Mouse (Mus musculus): ENCODE data around the gene Rdh12. TPM values are rescaled to one million over a fixed set of nuclear protein-coding genes. Genes with fewer than 3 reads are reported as not detected.
"Not testable (repeated sequence)": the region's sequence is repeated elsewhere in the genome, so short reads cannot be mapped to it uniquely, and the experiment has no call there.

Gene Rdh12
- polyA plus RNA-seq, 1 experiment: 7.0 TPM

DNA sequence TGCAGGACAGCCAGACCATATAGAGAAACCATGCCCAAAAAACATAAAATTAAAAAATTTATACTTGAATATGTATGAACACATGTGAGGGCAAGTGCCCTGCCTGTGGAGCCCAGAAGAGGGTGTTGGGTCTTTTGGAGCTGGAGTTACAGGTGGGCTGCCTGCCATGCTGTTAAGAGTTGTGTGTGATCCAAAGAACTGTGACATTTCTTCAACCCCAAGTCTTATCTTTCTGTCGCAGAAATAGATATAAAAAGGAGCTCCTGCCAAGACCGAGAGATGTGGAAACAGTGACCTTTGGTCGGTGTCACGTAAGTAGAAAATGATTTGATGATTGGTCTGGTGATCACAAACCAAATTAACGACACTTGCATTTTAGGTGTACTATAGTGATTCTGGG is 35.0 kb upstream of the Rdh12 start:
- H3K27me3 ChIP-seq (ENCODE audit: control insufficient read depth, insufficient read depth, low read length): no peaks in the 10 kb centered on the region
- no peak overlapping the region for H3K4me3 ChIP-seq (ENCODE audit: extremely low read depth, insufficient read depth, insufficient read length)
- peaks cover 3% of the 10 kb centered on the region for H3K4me1 ChIP-seq (ENCODE audit: control insufficient read depth, insufficient read depth, insufficient read length)
- H3K36me3 ChIP-seq (ENCODE audit: control insufficient read depth, insufficient read depth, low read length): peaks cover 10% of the 10 kb centered on the region
- WGBS: 86% methylated on average over 5 of the region's 5 CpGs
- no peak for DNase-seq (ENCODE audit: low read depth in 1 of 2, low spot score in 2 of 2)
- no peak overlapping the region for H3K27ac ChIP-seq (ENCODE audit: insufficient read depth, low read length)
- no peak for TF ChIP-seq CTCF (IDR thresholded peaks at IDR 0.05; ENCODE audit: extremely low read depth, insufficient read depth, insufficient read length, insufficient replicate concordance)

DNA sequence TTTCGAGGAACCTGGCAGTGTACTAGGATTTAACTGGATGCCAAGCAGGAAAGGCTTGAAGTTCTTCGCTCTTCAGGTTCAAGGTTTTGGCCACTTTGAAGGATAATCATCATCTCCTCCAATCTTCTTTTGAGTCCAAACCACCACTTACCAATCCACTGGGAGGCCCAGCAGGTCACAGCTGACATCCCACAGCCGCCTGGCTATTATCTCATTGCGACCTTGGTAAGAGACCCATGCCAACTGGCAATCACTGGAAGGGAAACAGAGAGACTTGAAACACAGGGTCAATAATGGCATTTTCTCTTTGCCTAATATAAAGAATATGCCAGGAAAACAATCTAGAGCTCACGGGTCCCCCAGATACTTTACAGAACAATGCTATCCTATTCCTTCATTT is 32.7 kb upstream of the Rdh12 start:
- H3K27ac ChIP-seq (ENCODE audit: insufficient read depth, low read length): no peak overlapping the region
- TF ChIP-seq POLR2A (IDR thresholded peaks at IDR 0.05; ENCODE audit: low read depth, low read length) (no peak), CTCF (IDR thresholded peaks at IDR 0.05; ENCODE audit: extremely low read depth, insufficient read depth, insufficient read length, insufficient replicate concordance) (no peak)
- H3K4me1 ChIP-seq (ENCODE audit: control insufficient read depth, insufficient read depth, insufficient read length): peaks cover 3% of the 10 kb centered on the region; the same call in 1 of the 2 replicates
- no peak overlapping the region for H3K4me3 ChIP-seq (ENCODE audit: extremely low read depth, insufficient read depth, insufficient read length)
- no peak for DNase-seq (ENCODE audit: low read depth in 1 of 2, low spot score in 2 of 2)
- H3K27me3 ChIP-seq (ENCODE audit: control insufficient read depth, insufficient read depth, low read length): no peaks in the 10 kb centered on the region
- peaks cover 9% of the 10 kb centered on the region for H3K36me3 ChIP-seq (ENCODE audit: control insufficient read depth, insufficient read depth, low read length)
- WGBS: 96% methylated on average over 5 of the region's 5 CpGs

DNA sequence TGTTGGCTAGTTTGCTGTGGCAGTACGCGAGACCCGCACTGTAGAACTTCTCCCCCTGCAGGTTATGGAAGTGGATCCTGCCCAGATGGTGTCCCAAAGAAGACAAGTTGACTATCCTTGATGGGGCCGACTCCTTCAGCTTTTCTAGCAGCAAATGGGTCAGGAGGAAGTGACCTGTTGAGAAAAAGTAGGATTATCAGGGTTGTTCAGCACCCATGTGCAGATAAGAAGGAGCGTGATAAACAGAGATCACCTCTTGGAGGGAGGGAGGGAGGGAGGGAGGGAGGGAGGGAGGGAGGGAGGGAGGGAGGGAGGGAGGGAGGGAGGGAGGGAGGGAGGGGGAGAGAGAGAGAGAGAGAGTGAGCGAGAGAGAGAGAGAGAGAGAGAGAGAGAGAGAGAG is 23.6 kb upstream of the Rdh12 start:
- H3K36me3 ChIP-seq (ENCODE audit: control insufficient read depth, insufficient read depth, low read length): peaks cover 36% of the 10 kb centered on the region

DNA sequence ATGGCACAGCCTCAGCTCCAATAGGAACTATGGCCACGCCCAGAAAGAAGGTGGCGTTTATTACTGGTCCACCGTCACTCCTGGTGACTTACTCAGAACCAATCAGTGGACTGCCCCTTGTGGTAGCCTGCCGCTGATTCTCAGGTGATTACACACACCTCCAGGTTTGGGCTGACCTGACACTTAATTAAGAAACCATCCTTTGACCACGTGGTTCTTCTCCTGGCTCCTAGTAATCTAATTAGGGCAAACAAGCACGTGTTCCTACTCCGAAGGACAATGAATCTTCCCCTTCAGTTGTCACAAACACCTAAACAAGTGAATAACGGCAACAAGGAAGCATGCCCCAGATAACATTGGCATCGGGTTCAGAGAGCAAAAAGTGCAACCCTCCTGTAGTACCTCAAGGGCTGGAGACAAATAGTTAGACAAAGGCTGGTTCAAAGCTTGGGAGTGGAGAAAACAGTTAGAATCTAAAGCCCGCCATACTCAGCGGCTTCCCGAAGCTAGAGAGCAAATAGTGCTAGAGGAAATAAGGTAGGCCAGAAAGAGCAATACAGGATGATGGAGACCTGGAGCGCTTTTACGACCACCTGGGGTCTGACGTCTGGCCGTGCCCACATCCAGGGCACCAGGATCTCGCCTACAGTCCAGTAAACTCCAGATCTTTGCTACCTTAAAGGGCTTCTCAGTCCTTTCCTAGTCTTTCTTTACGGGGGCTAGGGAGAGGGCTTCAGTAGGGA is 17.6 kb upstream of the Rdh12 start:
- peak; percentile 59 to 63 for DNase-seq (ENCODE audit: low read depth in 1 of 2, low spot score in 2 of 2)
- Histone ChIP-seq H3K27me3 (ENCODE audit: control insufficient read depth, insufficient read depth, low read length) (no peaks in the 10 kb centered on the region), H3K36me3 (ENCODE audit: control insufficient read depth, insufficient read depth, low read length) (peaks cover 12% of the 10 kb centered on the region), H3K4me1 (ENCODE audit: control insufficient read depth, insufficient read depth, insufficient read length) (peaks cover 3% of the 10 kb centered on the region; the same call in 1 of the 2 replicates), H3K27ac (ENCODE audit: insufficient read depth, low read length) (peak overlapping the region; percentile 2; the same call in 1 of the 2 replicates), H3K4me3 (ENCODE audit: extremely low read depth, insufficient read depth, insufficient read length) (peak overlapping the region; percentile 65)
- under 1% methylated on average over 18 of the region's 18 CpGs for WGBS
- TF ChIP-seq CTCF (IDR thresholded peaks at IDR 0.05; ENCODE audit: extremely low read depth, insufficient read depth, insufficient read length, insufficient replicate concordance) (no peak), POLR2A (IDR thresholded peaks at IDR 0.05; ENCODE audit: low read depth, low read length) (no peak)

More for the DNA sequence above, 23.6 kb upstream of the Rdh12 start:
- not testable (repeated sequence) for H3K27ac ChIP-seq (ENCODE audit: insufficient read depth, low read length); H3K4me1 ChIP-seq (ENCODE audit: control insufficient read depth, insufficient read depth, insufficient read length); DNase-seq (ENCODE audit: low read depth in 1 of 2, low spot score in 2 of 2); H3K4me3 ChIP-seq (ENCODE audit: extremely low read depth, insufficient read depth, insufficient read length); H3K27me3 ChIP-seq (ENCODE audit: control insufficient read depth, insufficient read depth, low read length)
- WGBS: 92% methylated on average over 5 of the region's 6 CpGs

DNA sequence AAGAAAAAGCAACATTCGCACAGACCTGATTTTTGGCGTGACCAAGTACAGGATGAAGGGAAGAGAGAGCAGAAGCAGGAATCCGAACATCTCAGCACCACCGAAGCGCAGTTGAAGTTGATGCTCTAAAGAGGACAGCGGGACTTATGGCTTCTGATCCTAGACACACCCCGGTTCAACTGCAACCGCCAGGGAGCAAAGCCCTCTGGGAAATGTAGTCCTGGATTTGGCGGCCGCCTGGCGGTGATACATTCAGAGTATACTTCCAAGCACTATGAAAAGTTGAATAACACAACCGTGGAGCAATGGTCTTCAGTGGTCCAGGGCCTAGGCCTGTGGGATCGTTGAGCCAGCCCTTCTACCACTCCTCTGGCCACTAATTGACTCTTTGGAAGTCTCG is 17.0 kb upstream of the Rdh12 start:
- Histone ChIP-seq H3K36me3 (ENCODE audit: control insufficient read depth, insufficient read depth, low read length) (peaks cover 7% of the 10 kb centered on the region), H3K27me3 (ENCODE audit: control insufficient read depth, insufficient read depth, low read length) (no peaks in the 10 kb centered on the region), H3K27ac (ENCODE audit: insufficient read depth, low read length) (no peak overlapping the region), H3K4me1 (ENCODE audit: control insufficient read depth, insufficient read depth, insufficient read length) (peaks cover 3% of the 10 kb centered on the region; the same call in 1 of the 2 replicates), H3K4me3 (ENCODE audit: extremely low read depth, insufficient read depth, insufficient read length) (peak overlapping the region; percentile 65)
- DNase-seq (ENCODE audit: low read depth in 1 of 2, low spot score in 2 of 2): peak; percentile 70 to 74
- 7% methylated on average over 14 of the region's 14 CpGs for WGBS
- TF ChIP-seq POLR2A (IDR thresholded peaks at IDR 0.05; ENCODE audit: low read depth, low read length) (no peak), CTCF (IDR thresholded peaks at IDR 0.05; ENCODE audit: extremely low read depth, insufficient read depth, insufficient read length, insufficient replicate concordance) (peak; percentile 16; the same call in 1 of the 2 replicates)

DNA sequence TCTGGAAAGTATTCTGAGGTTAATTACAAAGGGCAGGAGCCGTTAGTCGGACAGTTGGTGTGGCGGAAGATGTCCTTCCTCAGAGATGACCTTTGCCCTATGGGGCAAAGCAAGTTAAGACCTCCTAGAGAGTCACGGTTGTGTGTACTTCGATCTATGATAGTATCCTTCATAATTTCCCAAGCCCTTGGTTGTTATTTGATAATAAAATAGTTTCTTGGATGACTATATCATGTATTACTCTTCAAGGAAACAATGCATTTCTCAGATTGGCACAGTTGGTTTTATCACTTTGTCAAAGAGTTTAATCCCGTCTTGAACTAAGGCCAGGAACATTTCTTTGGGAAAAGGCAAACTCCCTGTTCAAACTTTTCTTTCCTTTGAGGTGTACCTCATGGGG is 16.5 kb upstream of the Rdh12 start, which contains the start of gene Rdh11:
Gene Rdh11, minus strand, starts transcription at position 101 of the 400 bp plus-strand sequence.
- peak within 1 kb of the TSS; percentile 65 for H3K4me3 ChIP-seq (ENCODE audit: extremely low read depth, insufficient read depth, insufficient read length)
- no peaks in the 10 kb centered on the region for H3K27me3 ChIP-seq (ENCODE audit: control insufficient read depth, insufficient read depth, low read length)
- H3K4me1 ChIP-seq (ENCODE audit: control insufficient read depth, insufficient read depth, insufficient read length): peaks cover 3% of the 10 kb centered on the region; the same call in 1 of the 2 replicates
- TF ChIP-seq POLR2A (IDR thresholded peaks at IDR 0.05; ENCODE audit: low read depth, low read length) (no peak), CTCF (IDR thresholded peaks at IDR 0.05; ENCODE audit: extremely low read depth, insufficient read depth, insufficient read length, insufficient replicate concordance) (no peak)
- peaks cover 7% of the 10 kb centered on the region for H3K36me3 ChIP-seq (ENCODE audit: control insufficient read depth, insufficient read depth, low read length)
- no peak for DNase-seq (ENCODE audit: low read depth in 1 of 2, low spot score in 2 of 2)
- WGBS: 74% methylated on average over 6 of the region's 6 CpGs
- peak within 1 kb of the TSS; percentile 2; the same call in 1 of the 2 replicates for H3K27ac ChIP-seq (ENCODE audit: insufficient read depth, low read length)

DNA sequence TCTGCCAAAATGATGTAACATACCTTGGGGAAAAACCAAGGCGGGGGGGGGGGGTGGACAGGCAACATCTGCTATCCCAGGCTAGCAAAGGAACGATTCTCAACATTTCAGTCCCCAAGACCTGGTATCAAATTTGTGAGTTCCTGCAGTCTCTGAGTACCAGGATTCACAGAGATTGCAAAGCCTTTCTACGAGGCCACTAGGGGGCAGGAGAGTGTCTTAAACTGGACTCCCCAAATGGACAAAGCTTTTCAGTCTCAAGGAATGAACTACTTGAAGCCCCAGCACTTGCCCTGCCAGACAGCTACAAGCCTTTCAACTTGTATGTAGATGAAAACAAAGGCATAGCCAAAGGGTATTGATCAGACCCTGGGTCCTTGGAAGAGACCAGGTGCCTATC is 15.3 kb upstream of the Rdh12 start:
- Histone ChIP-seq H3K4me3 (ENCODE audit: extremely low read depth, insufficient read depth, insufficient read length) (no peak overlapping the region), H3K4me1 (ENCODE audit: control insufficient read depth, insufficient read depth, insufficient read length) (peaks cover 3% of the 10 kb centered on the region; the same call in 1 of the 2 replicates), H3K27me3 (ENCODE audit: control insufficient read depth, insufficient read depth, low read length) (no peaks in the 10 kb centered on the region), H3K36me3 (ENCODE audit: control insufficient read depth, insufficient read depth, low read length) (peaks cover under 1% of the 10 kb centered on the region; the same call in 1 of the 2 replicates), H3K27ac (ENCODE audit: insufficient read depth, low read length) (no peak overlapping the region)
- 7% methylated on average over 3 of the region's 3 CpGs for WGBS
- peak; percentile 36; the same call in 1 of the 2 replicates for TF ChIP-seq CTCF (IDR thresholded peaks at IDR 0.05; ENCODE audit: extremely low read depth, insufficient read depth, insufficient read length, insufficient replicate concordance)
- no peak for TF ChIP-seq POLR2A (IDR thresholded peaks at IDR 0.05; ENCODE audit: low read depth, low read length)
- peak; percentile 54 to 70 for DNase-seq (ENCODE audit: low read depth in 1 of 2, low spot score in 2 of 2)

Data from spleen, adult 2 months (tissue).